ENCODE assay signal across 25 mouse cellular contexts in the genomic region with DNA sequence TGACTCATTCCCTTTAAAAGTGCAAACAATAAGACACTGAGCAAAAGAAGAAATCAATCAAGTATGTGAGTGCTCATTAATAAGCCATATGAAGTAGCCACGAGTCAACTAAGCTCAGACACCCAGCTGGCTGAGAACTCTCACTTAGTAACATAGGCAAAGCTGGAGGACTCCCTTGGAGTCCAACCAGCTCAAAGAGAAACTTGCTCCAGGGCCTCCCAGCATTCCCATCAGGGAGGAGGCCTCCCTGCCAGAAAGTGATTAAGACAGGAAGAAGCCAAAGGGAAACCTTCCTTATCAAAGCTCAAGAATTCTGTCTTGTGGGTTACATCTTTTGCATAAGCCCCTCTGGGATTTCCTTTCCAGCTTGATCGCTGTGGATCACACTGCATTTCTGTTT.
A peak's percentile ranks its signal among the peaks of the same experiment; 100 is the strongest.
DNase-seq lines count a peak whose midpoint lies in the region; ATAC-seq and TF ChIP-seq lines count a peak whose summit lies in the region.
"Had no signal": no experiment of that assay in that cellular context is flagged by ENCODE, and none has a peak within 500 bp of the region (broad histone marks: within the 10 kb centered on the region; RNA-seq: fewer than 3 reads in every experiment).

No protein-coding gene starts in this region.

- H3K9me3 ChIP-seq in heart, embryonic 12.5 days (replicated peaks) = no peaks in the 10 kb centered on the region
- H3K9me3 ChIP-seq in liver, postnatal 0 days (ENCODE audit: low read length) = no peaks in the 10 kb centered on the region
- H3K9me3 ChIP-seq in kidney, embryonic 15.5 days (replicated peaks) = no peaks in the 10 kb centered on the region
- H3K9me3 ChIP-seq: embryonic facial prominence, embryonic 15.5 days; forebrain, embryonic 15.5 days; intestine, embryonic 15.5 days; liver, embryonic 12.5 days; lung, embryonic 15.5 days had no signal

- WGBS in heart, embryonic 12.5 days = 26% methylated on average over 2 of the region's 2 CpGs
- 31% methylated on average over 2 of the region's 2 CpGs for WGBS in liver, adult 2 months
- WGBS in liver, postnatal 0 days (ENCODE audit: insufficient replicate concordance) = 29% methylated on average over 2 of the region's 2 CpGs
- WGBS in kidney, embryonic 15.5 days = 40% methylated on average over 2 of the region's 2 CpGs

- H3K79me2 ChIP-seq in liver, adult 2 months (ENCODE audit: control insufficient read depth, insufficient read depth, low read length) = no peaks in the 10 kb centered on the region

- no peaks in the 10 kb centered on the region for H3K36me3 ChIP-seq in heart, embryonic 12.5 days
- H3K36me3 ChIP-seq in liver, adult 2 months (ENCODE audit: control insufficient read depth, insufficient read depth, low read length) = no peaks in the 10 kb centered on the region
- no peaks in the 10 kb centered on the region for H3K36me3 ChIP-seq in liver, postnatal 0 days (replicated peaks; ENCODE audit: insufficient read depth, low read length)
- no peaks in the 10 kb centered on the region for H3K36me3 ChIP-seq in kidney, embryonic 15.5 days
- H3K36me3 ChIP-seq: embryonic facial prominence, embryonic 15.5 days; forebrain, embryonic 15.5 days; intestine, embryonic 15.5 days; liver, embryonic 12.5 days; lung, embryonic 15.5 days had no signal

- H3K4me3 ChIP-seq in heart, embryonic 12.5 days = no peak overlapping the region
- no peak overlapping the region for H3K4me3 ChIP-seq in liver, adult 2 months (ENCODE audit: insufficient read depth, low read depth, low read length)
- H3K4me3 ChIP-seq in liver, postnatal 0 days (ENCODE audit: low read depth, low read length) = no peak overlapping the region
- no peak overlapping the region for H3K4me3 ChIP-seq in kidney, embryonic 15.5 days (replicated peaks)
- H3K4me3 ChIP-seq: embryonic facial prominence, embryonic 15.5 days; forebrain, embryonic 15.5 days; intestine, embryonic 15.5 days; liver, embryonic 12.5 days; lung, embryonic 15.5 days had no signal

- no peak overlapping the region for H3K9ac ChIP-seq in heart, embryonic 12.5 days
- H3K9ac ChIP-seq in liver, adult 2 months (ENCODE audit: low read depth, low read length) = no peak overlapping the region
- H3K9ac ChIP-seq in liver, postnatal 0 days (replicated peaks) = no peak overlapping the region
- no peak overlapping the region for H3K9ac ChIP-seq in kidney, embryonic 15.5 days
- H3K9ac ChIP-seq: embryonic facial prominence, embryonic 15.5 days; forebrain, embryonic 15.5 days; intestine, embryonic 15.5 days; liver, embryonic 12.5 days; lung, embryonic 15.5 days had no signal

- H3K4me2 ChIP-seq in heart, embryonic 12.5 days = no peak overlapping the region
- no peak overlapping the region for H3K4me2 ChIP-seq in liver, postnatal 0 days (ENCODE audit: low read depth, low read length)
- H3K4me2 ChIP-seq in kidney, embryonic 15.5 days = no peak overlapping the region
- H3K4me2 ChIP-seq: embryonic facial prominence, embryonic 15.5 days; forebrain, embryonic 15.5 days; intestine, embryonic 15.5 days; liver, embryonic 12.5 days; lung, embryonic 15.5 days; midbrain, embryonic 11.5 days had no signal

- peak; percentile 86 for DNase-seq in heart, adult 11 months
- peak; percentile 23 for DNase-seq in liver, adult 2 months (ENCODE audit: extremely low read depth, low read depth, low spot score)
- no peak for DNase-seq in liver, postnatal 0 days
- DNase-seq in Muller cell, postnatal 12 days (ENCODE audit: inconsistent ontology term) = peak; percentile 51
- DNase-seq in ZHBTc4 (ENCODE audit: low read depth, low spot score) = peak; percentile 3
- DNase-seq: adrenal gland, postnatal 14 days; cerebellum, adult 8-10 months; cerebellum, postnatal 36 days; embryo, embryonic 11 days; kidney, adult 8-10 months; kidney, postnatal 14 days; left cerebral cortex, postnatal 4 days; retina, postnatal 1 day; right cerebral cortex, postnatal 25 days; thymus, postnatal 25 days had no signal

- H3K27me3 ChIP-seq in heart, embryonic 12.5 days (replicated peaks) = no peaks in the 10 kb centered on the region
- no peaks in the 10 kb centered on the region for H3K27me3 ChIP-seq in liver, adult 2 months (ENCODE audit: control insufficient read depth, insufficient read depth, low read length)
- H3K27me3 ChIP-seq in liver, postnatal 0 days (ENCODE audit: insufficient read depth, low read length) = no peaks in the 10 kb centered on the region
- no peaks in the 10 kb centered on the region for H3K27me3 ChIP-seq in kidney, embryonic 15.5 days
- H3K27me3 ChIP-seq: embryonic facial prominence, embryonic 15.5 days; forebrain, embryonic 15.5 days; intestine, embryonic 15.5 days; liver, embryonic 12.5 days; lung, embryonic 15.5 days had no signal

- ATAC-seq in heart, embryonic 12.5 days (ENCODE audit: insufficient number of reproducible peaks, low FRiP score) = no peak
- no peak for ATAC-seq in liver, postnatal 0 days
- ATAC-seq in activated CD4-positive, CD25-positive, alpha-beta regulatory T cell, adult 4 months = no peak
- no peak for ATAC-seq in kidney, embryonic 15.5 days (replicated peaks; ENCODE audit: low FRiP score)
- ATAC-seq: forebrain, embryonic 15.5 days; hindbrain, embryonic 16.5 days; intestine, embryonic 15.5 days; liver, embryonic 12.5 days had no signal

- no peak for TF ChIP-seq POLR2A in liver, adult 2 months (IDR thresholded peaks at IDR 0.05; ENCODE audit: extremely low read depth, insufficient read depth, low read length)

- no peak overlapping the region for H3K27ac ChIP-seq in heart, embryonic 12.5 days (ENCODE audit: poor library complexity, severe bottlenecking)
- no peak overlapping the region for H3K27ac ChIP-seq in liver, adult 2 months (replicated peaks; ENCODE audit: insufficient read depth, low read depth, low read length)
- no peak overlapping the region for H3K27ac ChIP-seq in liver, postnatal 0 days (ENCODE audit: low read depth)
- no peak overlapping the region for H3K27ac ChIP-seq in kidney, embryonic 15.5 days
- H3K27ac ChIP-seq: embryonic facial prominence, embryonic 15.5 days; forebrain, embryonic 15.5 days; intestine, embryonic 15.5 days; liver, embryonic 12.5 days; lung, embryonic 15.5 days had no signal

- TF ChIP-seq EP300 in liver, postnatal 0 days (IDR thresholded peaks at IDR 0.05; ENCODE audit: low read depth) = no peak

- peaks cover 4% of the 10 kb centered on the region; the same call in 1 of the 2 replicates for H3K4me1 ChIP-seq in heart, embryonic 12.5 days (replicated peaks)
- no peaks in the 10 kb centered on the region for H3K4me1 ChIP-seq in liver, adult 2 months (ENCODE audit: control insufficient read depth, insufficient read depth, low read length)
- H3K4me1 ChIP-seq in liver, postnatal 0 days (ENCODE audit: insufficient read depth) = no peaks in the 10 kb centered on the region
- H3K4me1 ChIP-seq in kidney, embryonic 15.5 days = no peaks in the 10 kb centered on the region
- H3K4me1 ChIP-seq: embryonic facial prominence, embryonic 15.5 days; forebrain, embryonic 15.5 days; intestine, embryonic 15.5 days; liver, embryonic 12.5 days had no signal

- TF ChIP-seq CTCF in liver, adult 2 months (IDR thresholded peaks at IDR 0.05; ENCODE audit: low read depth, low read length) = no peak
- no peak for TF ChIP-seq CTCF in liver, postnatal 0 days (IDR thresholded peaks at IDR 0.05; ENCODE audit: low read depth)
